Mouse (Mus musculus) testis, adult 2 months (tissue): Measurements from ENCODE around the gene Prok1.

Experiments used
- CTCF ChIP-seq: fragments of 200-500 bp; IDR thresholded peaks from 2 replicates; pipeline ENCODE4 v1.5.1; 2012; ENCODE audit warnings: low read depth, mild to moderate bottlenecking, inconsistent platforms, low read length, moderate library complexity; ENCODE audit not compliant: control insufficient read depth, insufficient read depth, insufficient replicate concordance
- POLR2A ChIP-seq: fragments of 200-500 bp; IDR thresholded peaks from 2 replicates; pipeline ENCODE4 v1.6.1; 2012; ENCODE audit warnings: low read depth, mild to moderate bottlenecking, inconsistent platforms, low read length, moderate library complexity; ENCODE audit not compliant: control insufficient read depth

GRCm38 (mm10) chr3:107239607-107240006 lies at the start of gene Prok1:
- TF ChIP-seq POLR2A (no peak), CTCF (no peak)
